Mouse (Mus musculus) hematopoietic multipotent progenitor cell, adult 10-12 weeks (in vitro differentiated cells): ENCODE data around the gene Tgfb1i1. TPM values are rescaled to one million over a fixed set of nuclear protein-coding genes. Genes with fewer than 3 reads are reported as not detected.

Source experiments
- polyA plus RNA-seq: library from polyadenylated mRNA; stranded (reverse); fragments of >175 nt; gene quantifications from 2 replicates; pipeline ENCODE4 v1.2.3, GENCODE M21; 2012; ENCODE audit warnings: low replicate concordance

Gene Tgfb1i1
- polyA plus RNA-seq, result 2.7 and 4.7 TPM in 2 replicates

GRCm38 (mm10) chr7:128246496-128247391 is at the start of gene Tgfb1i1:
Tgfb1i1 (plus strand) TSS chr7:128246812.

GRCm38 (mm10) chr7:128206152-128206551 is 40.5 kb upstream of the Tgfb1i1 start, which contains the start of gene Cox6a2:
Cox6a2 (minus strand) TSS chr7:128206387.

GRCm38 (mm10) chr7:128236856-128237592 is 9.6 kb upstream of the Tgfb1i1 start, which contains the start of gene Armc5:
Armc5 (plus strand) TSS chr7:128237342.

GRCm38 (mm10) chr7:128237927-128238778 is 8.5 kb upstream of the Tgfb1i1 start, which contains the start of gene 9130023H24Rik:
9130023H24Rik (minus strand) TSS chr7:128238031.

GRCm38 (mm10) chr7:128265411-128265810 is 18.8 kb downstream of the Tgfb1i1 start, which contains the start of gene Slc5a2:
Slc5a2 (plus strand) TSS chr7:128265657.

GRCm38 (mm10) chr7:128297617-128298480 is 51.2 kb downstream of the Tgfb1i1 start, which contains the start of gene BC017158:
BC017158 (minus strand) TSS chr7:128298170.

Other genes with a start within 250 kb of the Tgfb1i1 start
- gene Trim72, start 242.9 kb upstream of the Tgfb1i1 start, polyA plus RNA-seq, result 0.35 and 1.2 TPM in 2 replicates
- 16.1 and 24.0 TPM in 2 replicates for gene Itgam, start 184.2 kb upstream of the Tgfb1i1 start, polyA plus RNA-seq
- gene Gm49368, start 184.1 kb upstream of the Tgfb1i1 start, polyA plus RNA-seq, result 0.16 and 1.5 TPM in 2 replicates
- 17.8 and 30.0 TPM in 2 replicates for gene Itgax, start 117.3 kb upstream of the Tgfb1i1 start, polyA plus RNA-seq
- 34.3 and 68.9 TPM in 2 replicates for gene Itgad, start 92.4 kb upstream of the Tgfb1i1 start, polyA plus RNA-seq
- gene Cox6a2, start 40.4 kb upstream of the Tgfb1i1 start, polyA plus RNA-seq, result 43.6 and 127 TPM in 2 replicates
- gene Armc5, start 9.5 kb upstream of the Tgfb1i1 start, polyA plus RNA-seq, result 24.3 and 41.3 TPM in 2 replicates
- 1.6 and 2.6 TPM in 2 replicates for gene 9130023H24Rik, start 8.8 kb upstream of the Tgfb1i1 start, polyA plus RNA-seq
- 0.42 TPM in 1 of 2 replicates, not detected in the other for gene Slc5a2, start 18.8 kb downstream of the Tgfb1i1 start, polyA plus RNA-seq
- gene BC017158, start 51.4 kb downstream of the Tgfb1i1 start, polyA plus RNA-seq, result 22.5 and 23.7 TPM in 2 replicates
- gene Rgs10, start 171.9 kb downstream of the Tgfb1i1 start, polyA plus RNA-seq, result 37.5 and 74.5 TPM in 2 replicates
- gene Tial1, start 214.9 kb downstream of the Tgfb1i1 start, polyA plus RNA-seq, result 38.9 and 66.0 TPM in 2 replicates